8 mouse cellular contexts compared by ENCODE assay signal in the genomic region with DNA sequence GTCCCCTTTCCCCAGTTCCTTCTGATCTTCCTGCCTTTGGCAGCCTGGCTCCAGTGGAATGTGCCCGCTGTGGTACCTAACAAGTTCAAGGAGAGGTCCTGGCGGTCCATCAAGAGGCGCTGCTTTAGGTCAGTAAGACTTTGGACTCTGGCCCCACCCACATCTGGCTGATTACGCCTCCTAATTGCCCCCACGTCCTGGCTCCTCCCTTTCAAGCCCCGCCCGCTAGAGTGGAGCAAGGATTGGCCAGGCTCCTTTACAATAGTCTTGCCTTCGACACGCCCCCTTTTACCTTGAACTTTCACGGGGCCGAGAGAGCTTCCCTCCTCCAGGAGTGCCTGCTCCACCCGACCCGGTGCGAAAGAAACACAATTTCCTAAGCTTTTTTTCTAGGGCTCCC. TPM values are rescaled to one million over a fixed set of nuclear protein-coding genes. Genes with fewer than 3 reads are reported as not detected.
DNase-seq lines count a peak whose midpoint lies in the region; ATAC-seq and TF ChIP-seq lines count a peak whose summit lies in the region.

No protein-coding gene starts in this region.

- WGBS in midbrain, embryonic 10.5 days = 2% methylated on average over 14 of the region's 14 CpGs
- 2% methylated on average over 14 of the region's 14 CpGs for WGBS in midbrain, embryonic 14.5 days
- WGBS in embryonic facial prominence, embryonic 12.5 days = 6% methylated on average over 14 of the region's 14 CpGs
- 5% methylated on average over 14 of the region's 14 CpGs for WGBS in kidney, postnatal 0 days

- H3K4me1 ChIP-seq in midbrain, embryonic 10.5 days = peaks cover 47% of the 10 kb centered on the region
- H3K4me1 ChIP-seq in midbrain, embryonic 14.5 days (ENCODE audit: control insufficient read depth, insufficient read depth, low read length) = peaks cover 22% of the 10 kb centered on the region
- H3K4me1 ChIP-seq in embryonic facial prominence, embryonic 12.5 days = peaks cover 39% of the 10 kb centered on the region
- peaks cover 29% of the 10 kb centered on the region for H3K4me1 ChIP-seq in kidney, postnatal 0 days (replicated peaks; ENCODE audit: insufficient read depth, low read length)

- no peak for ATAC-seq in midbrain, embryonic 14.5 days (ENCODE audit: low FRiP score, low TSS enrichment)
- no peak for ATAC-seq in embryonic facial prominence, embryonic 12.5 days (ENCODE audit: insufficient number of reproducible peaks, insufficient read depth, low FRiP score, low TSS enrichment)
- peak; percentile 38 for ATAC-seq in kidney, postnatal 0 days (replicated peaks; ENCODE audit: low FRiP score, low read depth)

- H3K4me2 ChIP-seq in midbrain, embryonic 14.5 days (ENCODE audit: low read length) = no peak overlapping the region
- H3K4me2 ChIP-seq in embryonic facial prominence, embryonic 12.5 days (replicated peaks) = peak overlapping the region; percentile 71; the same call in 1 of the 2 replicates
- peak overlapping the region; percentile 73 for H3K4me2 ChIP-seq in kidney, postnatal 0 days (ENCODE audit: low read length)

- peak overlapping the region; percentile 18; the same call in 1 of the 2 replicates for H3K4me3 ChIP-seq in midbrain, embryonic 10.5 days
- no peak overlapping the region for H3K4me3 ChIP-seq in midbrain, embryonic 14.5 days (replicated peaks; ENCODE audit: low read depth, low read length)
- no peak overlapping the region for H3K4me3 ChIP-seq in embryonic facial prominence, embryonic 12.5 days
- no peak overlapping the region for H3K4me3 ChIP-seq in kidney, postnatal 0 days (replicated peaks; ENCODE audit: low read depth, low read length)

- TF ChIP-seq CTCF in kidney, postnatal 0 days (IDR thresholded peaks at IDR 0.05; ENCODE audit: low read depth) = no peak

- no peak for DNase-seq in midbrain, embryonic 10.5 days (ENCODE audit: low spot score)
- no peak for DNase-seq in midbrain, embryonic 14.5 days
- DNase-seq in kidney, postnatal 0 days (ENCODE audit: low spot score) = peak; percentile 79
- peak; percentile 73 for DNase-seq in lung, postnatal 14 days
- DNase-seq in layer of hippocampus, postnatal 10 days (ENCODE audit: low spot score in 2 of 2) = no peak
- no peak for DNase-seq in right cerebral cortex, adult 2 months (ENCODE audit: low spot score in 2 of 2)
- DNase-seq in frontal cortex, adult 2 months (ENCODE audit: extremely low spot score in 1 of 2, low spot score in 1 of 2) = no peak

- H3K27me3 ChIP-seq in midbrain, embryonic 10.5 days (ENCODE audit: low read depth, poor library complexity, severe bottlenecking) = peaks cover 97% of the 10 kb centered on the region
- peaks cover 50% of the 10 kb centered on the region for H3K27me3 ChIP-seq in midbrain, embryonic 14.5 days (ENCODE audit: control insufficient read depth, insufficient read depth, low read length)
- peaks cover 81% of the 10 kb centered on the region for H3K27me3 ChIP-seq in embryonic facial prominence, embryonic 12.5 days
- no peaks in the 10 kb centered on the region for H3K27me3 ChIP-seq in kidney, postnatal 0 days (ENCODE audit: insufficient read depth, low read length)

- H3K9ac ChIP-seq in midbrain, embryonic 14.5 days (replicated peaks; ENCODE audit: low read length) = no peak overlapping the region
- no peak overlapping the region for H3K9ac ChIP-seq in embryonic facial prominence, embryonic 12.5 days
- H3K9ac ChIP-seq in kidney, postnatal 0 days (ENCODE audit: low read depth, low read length) = no peak overlapping the region

- H3K36me3 ChIP-seq in midbrain, embryonic 10.5 days = no peaks in the 10 kb centered on the region
- H3K36me3 ChIP-seq in midbrain, embryonic 14.5 days (ENCODE audit: control insufficient read depth, insufficient read depth, low read length) = no peaks in the 10 kb centered on the region
- H3K36me3 ChIP-seq in embryonic facial prominence, embryonic 12.5 days = no peaks in the 10 kb centered on the region
- H3K36me3 ChIP-seq in kidney, postnatal 0 days (ENCODE audit: insufficient read depth, low read length) = no peaks in the 10 kb centered on the region

- no peaks in the 10 kb centered on the region for H3K9me3 ChIP-seq in midbrain, embryonic 10.5 days (replicated peaks)
- H3K9me3 ChIP-seq in midbrain, embryonic 14.5 days (ENCODE audit: control insufficient read depth, low read length) = no peaks in the 10 kb centered on the region
- no peaks in the 10 kb centered on the region for H3K9me3 ChIP-seq in embryonic facial prominence, embryonic 12.5 days
- H3K9me3 ChIP-seq in kidney, postnatal 0 days (replicated peaks; ENCODE audit: low read length) = no peaks in the 10 kb centered on the region

- no peak overlapping the region for H3K27ac ChIP-seq in midbrain, embryonic 10.5 days (replicated peaks)
- H3K27ac ChIP-seq in midbrain, embryonic 14.5 days (replicated peaks; ENCODE audit: low read depth, low read length) = no peak overlapping the region
- H3K27ac ChIP-seq in embryonic facial prominence, embryonic 12.5 days = no peak overlapping the region
- H3K27ac ChIP-seq in kidney, postnatal 0 days = peak overlapping the region; percentile 11; the same call in 1 of the 2 replicates

RNA-seq across cellular contexts. Expression of a gene that starts 1.3 kb away (rescaled TPM):
- polyA plus RNA-seq in midbrain, embryonic 10.5 days (2016; fragmentation: Nextera tagmentation; extraction: Ambion mirVana) = 0.64 and 1.4 TPM in 2 replicates
- 0.84 and 0.89 TPM in 2 replicates for polyA plus RNA-seq in midbrain, embryonic 14.5 days (2014; fragmentation: Nextera tagmentation; extraction: Ambion mirVana)
- 17.0 and 19.2 TPM in 2 replicates for polyA plus RNA-seq in embryonic facial prominence, embryonic 12.5 days (2016; fragmentation: Nextera tagmentation; extraction: Ambion mirVana)
- 5.2 and 5.7 TPM in 2 replicates for polyA plus RNA-seq in kidney, postnatal 0 days (2015; fragmentation: Nextera tagmentation; extraction: Ambion mirVana)
- 1 to 10 TPM; 5.8 to 6.7 TPM for total RNA-seq in layer of hippocampus, postnatal 10 days (2021)
- polyA plus RNA-seq in frontal cortex, adult 2 months (2012; rRNA removed) = 10.4 and 11.8 TPM in 2 replicates

RNA-seq across cellular contexts. Expression of a gene that starts 26.9 kb away (rescaled TPM):
- 7.4 and 7.5 TPM in 2 replicates for polyA plus RNA-seq in midbrain, embryonic 10.5 days (2016; fragmentation: Nextera tagmentation; extraction: Ambion mirVana)
- polyA plus RNA-seq in midbrain, embryonic 14.5 days (2014; fragmentation: Nextera tagmentation; extraction: Ambion mirVana) = 5.7 and 7.8 TPM in 2 replicates
- 7.6 and 8.6 TPM in 2 replicates for polyA plus RNA-seq in embryonic facial prominence, embryonic 12.5 days (2016; fragmentation: Nextera tagmentation; extraction: Ambion mirVana)
- 2.7 and 3.1 TPM in 2 replicates for polyA plus RNA-seq in kidney, postnatal 0 days (2015; fragmentation: Nextera tagmentation; extraction: Ambion mirVana)
- 1 to 10 TPM; 2.0 to 3.9 TPM for total RNA-seq in layer of hippocampus, postnatal 10 days (2021)
- 3.4 and 3.8 TPM in 2 replicates for polyA plus RNA-seq in frontal cortex, adult 2 months (2012; rRNA removed)

Comparison
In these comparisons a context has a peak if more than half of its experiments do, and no peak if none do; other contexts are left out.
1. DNase-seq: peak in kidney, postnatal 0 days (single experiment) and lung, postnatal 14 days (single experiment); none in midbrain, embryonic 10.5 days (single experiment), midbrain, embryonic 14.5 days (single experiment), layer of hippocampus, postnatal 10 days (0 of 2), right cerebral cortex, adult 2 months (0 of 2) and frontal cortex, adult 2 months (0 of 2).